Mouse (Mus musculus) forebrain, embryonic 10.5 days (tissue): ENCODE measurements around the gene Cryzl1. TPM values are rescaled to one million over a fixed set of nuclear protein-coding genes. Genes with fewer than 3 reads are reported as not detected.

Source experiments
- DNase-seq: peaks from one replicate; pipeline ENCODE4 v3.0.0-alpha.2; 2017; ENCODE audit warnings: low spot score; ENCODE audit errors: extremely low spot score
- H3K27ac ChIP-seq: fragments of 300-500 bp; sonication (generic); 2 replicates; pipeline ENCODE4 v1.5.1; 2016; ENCODE audit warnings: mild to moderate bottlenecking
- H3K27me3 ChIP-seq: fragments of 300-500 bp; sonication (generic); 2 replicates; pipeline ENCODE4 v1.6.1; 2016; ENCODE audit warnings: mild to moderate bottlenecking; ENCODE audit not compliant: poor library complexity, severe bottlenecking
- H3K36me3 ChIP-seq: fragments of 300-500 bp; sonication (generic); replicated peaks from 2 replicates; pipeline ENCODE4 v1.6.1; 2016; ENCODE audit warnings: mild to moderate bottlenecking, moderate library complexity
- H3K4me1 ChIP-seq: fragments of 300-500 bp; sonication (generic); 2 replicates; pipeline ENCODE4 v1.6.1; 2016
- H3K4me3 ChIP-seq: fragments of 300-500 bp; sonication (generic); 2 replicates; pipeline ENCODE4 v1.5.1; 2016; ENCODE audit warnings: mild to moderate bottlenecking, moderate library complexity
- H3K9me3 ChIP-seq: fragments of 300-500 bp; sonication (generic); 2 replicates; pipeline ENCODE4 v1.6.1; 2016; ENCODE audit warnings: mild to moderate bottlenecking, moderate library complexity
- WGBS: fragments of 180-500 bp; shearing (Covaris S2); methylation state at CpG from one replicate; pipeline ENCODE4 v1.1.7; 2016; 5-methylcytosine and 5-hydroxymethylcytosine counted together
- polyA plus RNA-seq: library from polyadenylated mRNA; unstranded; fragments of >200 nt; fragmentation: Nextera tagmentation; extraction: Ambion mirVana; gene quantifications from 2 replicates; pipeline ENCODE4 v1.2.1, GENCODE M21; 2016

The Cryzl1 gene
- polyA plus RNA-seq, 1 experiment from 2014 or later = 67.1 TPM

GRCm38 (mm10) chr16:91732816-91733215 is 4.0 kb upstream of the Cryzl1 start:
- H3K36me3 ChIP-seq = no peaks in the 10 kb centered on the region
- H3K27me3 ChIP-seq = no peaks in the 10 kb centered on the region
- DNase-seq = no peak
- no peak overlapping the region for H3K27ac ChIP-seq
- H3K4me1 ChIP-seq = peaks cover 62% of the 10 kb centered on the region
- H3K9me3 ChIP-seq = no peaks in the 10 kb centered on the region
- WGBS = 84% methylated on average over 2 of the region's 2 CpGs
- H3K4me3 ChIP-seq = no peak overlapping the region

- Histone ChIP-seq H3K36me3 (no peaks in the 10 kb centered on the region), H3K4me1 (peaks cover 53% of the 10 kb centered on the region), H3K4me3 (peak overlapping the region; percentile 97), H3K9me3 (no peaks in the 10 kb centered on the region), H3K27me3 (no peaks in the 10 kb centered on the region), H3K27ac (peak overlapping the region; percentile 96)
- no peak for DNase-seq
- WGBS = under 1% methylated on average over 11 of the region's 11 CpGs
Measured at GRCm38 (mm10) chr16:91730446-91730845, 1.7 kb upstream of the Cryzl1 start.

- no peaks in the 10 kb centered on the region for H3K27me3 ChIP-seq
- peak overlapping the region; percentile 96 for H3K27ac ChIP-seq
- H3K36me3 ChIP-seq = peaks cover under 1% of the 10 kb centered on the region; the same call in 1 of the 2 replicates
- peak overlapping the region; percentile 97 for H3K4me3 ChIP-seq
- peak; percentile 68 for DNase-seq
- no peaks in the 10 kb centered on the region for H3K9me3 ChIP-seq
- H3K4me1 ChIP-seq = peaks cover 48% of the 10 kb centered on the region
- under 1% methylated on average over 44 of the region's 44 CpGs for WGBS
Measured at GRCm38 (mm10) chr16:91729821-91730441, 1.2 kb upstream of the Cryzl1 start.

- Histone ChIP-seq H3K4me3 (peak within 1 kb of the TSS; percentile 97), H3K27ac (peak within 1 kb of the TSS; percentile 96), H3K27me3 (no peaks in the 10 kb centered on the region), H3K4me1 (peaks cover 40% of the 10 kb centered on the region), H3K36me3 (peaks cover 9% of the 10 kb centered on the region; the same call in 1 of the 2 replicates), H3K9me3 (no peaks in the 10 kb centered on the region)
- under 1% methylated on average over 33 of the region's 33 CpGs for WGBS
- peak; percentile 98 for DNase-seq
Measured at GRCm38 (mm10) chr16:91729066-91729482, 299 bp upstream of the Cryzl1 start, which contains the start of gene Itsn1. Gene Itsn1 (plus strand): TSS chr16:91729281.

GRCm38 (mm10) chr16:91727433-91727832 is 1.3 kb downstream of the Cryzl1 start:
- WGBS = 92% methylated on average over 15 of the region's 15 CpGs
- H3K27ac ChIP-seq = no peak overlapping the region
- H3K4me3 ChIP-seq = peak overlapping the region; percentile 97
- H3K27me3 ChIP-seq = no peaks in the 10 kb centered on the region
- H3K4me1 ChIP-seq = peaks cover 39% of the 10 kb centered on the region
- peaks cover 10% of the 10 kb centered on the region; the same call in 1 of the 2 replicates for H3K36me3 ChIP-seq
- no peaks in the 10 kb centered on the region for H3K9me3 ChIP-seq
- DNase-seq = no peak

- no peaks in the 10 kb centered on the region for H3K27me3 ChIP-seq
- peaks cover 19% of the 10 kb centered on the region for H3K4me1 ChIP-seq
- WGBS = 49% methylated on average over 3 of the region's 3 CpGs
- H3K4me3 ChIP-seq = no peak overlapping the region
- H3K9me3 ChIP-seq = no peaks in the 10 kb centered on the region
- H3K27ac ChIP-seq = no peak overlapping the region
- peak; percentile 49 for DNase-seq
- H3K36me3 ChIP-seq = peaks cover 28% of the 10 kb centered on the region
Measured at GRCm38 (mm10) chr16:91724247-91724646, 4.5 kb downstream of the Cryzl1 start.

GRCm38 (mm10) chr16:91717399-91717798 is 11.4 kb downstream of the Cryzl1 start:
- WGBS = 90% methylated on average over 4 of the region's 4 CpGs
- Histone ChIP-seq H3K27ac (peak overlapping the region; percentile 8; the same call in 1 of the 2 replicates), H3K9me3 (no peaks in the 10 kb centered on the region), H3K36me3 (peaks cover 75% of the 10 kb centered on the region), H3K4me1 (peaks cover 1% of the 10 kb centered on the region; the same call in 1 of the 2 replicates), H3K4me3 (no peak overlapping the region), H3K27me3 (no peaks in the 10 kb centered on the region)
- no peak for DNase-seq

- Histone ChIP-seq H3K9me3 (no peaks in the 10 kb centered on the region), H3K4me3 (no peak overlapping the region), H3K27me3 (no peaks in the 10 kb centered on the region), H3K36me3 (peaks cover 79% of the 10 kb centered on the region), H3K27ac (no peak overlapping the region), H3K4me1 (no peaks in the 10 kb centered on the region)
- WGBS = 87% methylated on average over 11 of the region's 11 CpGs
- DNase-seq = no peak
Measured at GRCm38 (mm10) chr16:91716927-91717349, 11.8 kb downstream of the Cryzl1 start.

- DNase-seq = no peak
- WGBS = 91% methylated on average over 7 of the region's 7 CpGs
- H3K9me3 ChIP-seq = no peaks in the 10 kb centered on the region
- no peak overlapping the region for H3K4me3 ChIP-seq
- H3K27ac ChIP-seq = no peak overlapping the region
- peaks cover 83% of the 10 kb centered on the region for H3K36me3 ChIP-seq
- no peaks in the 10 kb centered on the region for H3K4me1 ChIP-seq
- H3K27me3 ChIP-seq = no peaks in the 10 kb centered on the region
Measured at GRCm38 (mm10) chr16:91710241-91710640, 18.5 kb downstream of the Cryzl1 start.

GRCm38 (mm10) chr16:91704603-91705340 is 24.0 kb downstream of the Cryzl1 start:
- no peak overlapping the region for H3K4me3 ChIP-seq

GRCm38 (mm10) chr16:91702771-91703188 is 26.0 kb downstream of the Cryzl1 start:
- WGBS = 68% methylated on average over 3 of the region's 3 CpGs
- Histone ChIP-seq H3K4me3 (no peak overlapping the region), H3K27me3 (no peaks in the 10 kb centered on the region), H3K4me1 (peaks cover 7% of the 10 kb centered on the region), H3K9me3 (no peaks in the 10 kb centered on the region), H3K36me3 (peaks cover 78% of the 10 kb centered on the region), H3K27ac (no peak overlapping the region)
- no peak for DNase-seq

More at GRCm38 (mm10) chr16:91704603-91705340, 24.0 kb downstream of the Cryzl1 start:
- DNase-seq = no peak
- H3K27me3 ChIP-seq = no peaks in the 10 kb centered on the region
- 87% methylated on average over 14 of the region's 14 CpGs for WGBS
- peaks cover 7% of the 10 kb centered on the region for H3K4me1 ChIP-seq
- no peaks in the 10 kb centered on the region for H3K9me3 ChIP-seq
- H3K36me3 ChIP-seq = peaks cover 75% of the 10 kb centered on the region
- H3K27ac ChIP-seq = no peak overlapping the region

GRCm38 (mm10) chr16:91701908-91702307 is 26.9 kb downstream of the Cryzl1 start:
- Histone ChIP-seq H3K9me3 (no peaks in the 10 kb centered on the region), H3K27me3 (no peaks in the 10 kb centered on the region), H3K27ac (no peak overlapping the region), H3K4me3 (no peak overlapping the region), H3K36me3 (peaks cover 79% of the 10 kb centered on the region), H3K4me1 (peaks cover 7% of the 10 kb centered on the region)
- no peak for DNase-seq
- 93% methylated on average over 13 of the region's 13 CpGs for WGBS

GRCm38 (mm10) chr16:91698995-91699394 is 29.8 kb downstream of the Cryzl1 start:
- Histone ChIP-seq H3K36me3 (peaks cover 70% of the 10 kb centered on the region), H3K4me1 (peaks cover 14% of the 10 kb centered on the region), H3K27ac (no peak overlapping the region), H3K9me3 (no peaks in the 10 kb centered on the region), H3K27me3 (no peaks in the 10 kb centered on the region), H3K4me3 (no peak overlapping the region)
- 87% methylated on average over 1 of the region's 1 CpGs for WGBS
- DNase-seq = no peak
